10 mouse cellular contexts compared by ENCODE assay signal in genomic region chr4:10767676-10768075, GRCm38 (mm10).
DNase-seq lines count a peak whose midpoint lies in the region; ATAC-seq and TF ChIP-seq lines count a peak whose summit lies in the region.
"Had no signal": no experiment of that assay in that cellular context is flagged by ENCODE, and none has a peak within 500 bp of the region (broad histone marks: within the 10 kb centered on the region; RNA-seq: fewer than 3 reads in every experiment).

No protein-coding gene starts in this region.

- H3K36me3 ChIP-seq in heart, embryonic 11.5 days (ENCODE audit: control insufficient read depth, insufficient read depth, low read length): no peaks in the 10 kb centered on the region
- H3K36me3 ChIP-seq in midbrain, postnatal 0 days (ENCODE audit: insufficient read depth, low read length): no peaks in the 10 kb centered on the region

- no peaks in the 10 kb centered on the region for H3K27me3 ChIP-seq in heart, embryonic 11.5 days (ENCODE audit: control insufficient read depth, insufficient read depth, low read length)
- H3K27me3 ChIP-seq in midbrain, postnatal 0 days (ENCODE audit: insufficient read depth, low read length): no peaks in the 10 kb centered on the region

- no peaks in the 10 kb centered on the region for H3K9me3 ChIP-seq in heart, embryonic 11.5 days (replicated peaks; ENCODE audit: control insufficient read depth, low read length)
- no peaks in the 10 kb centered on the region for H3K9me3 ChIP-seq in midbrain, postnatal 0 days (ENCODE audit: low read length)

- H3K4me2 ChIP-seq in heart, embryonic 11.5 days: no peak overlapping the region
- no peak overlapping the region for H3K4me2 ChIP-seq in midbrain, postnatal 0 days (ENCODE audit: low read depth, low read length, poor library complexity, severe bottlenecking)

- no peak overlapping the region for H3K4me3 ChIP-seq in heart, embryonic 11.5 days (ENCODE audit: low read depth, low read length)
- H3K4me3 ChIP-seq in midbrain, postnatal 0 days (ENCODE audit: low read depth, low read length): no peak overlapping the region

- 83% methylated on average over 6 of the region's 6 CpGs for WGBS in heart, embryonic 11.5 days (ENCODE audit: insufficient replicate concordance)
- 63% methylated on average over 6 of the region's 6 CpGs for whole genome bisulfite sequencing in midbrain, postnatal 0 days

- peak; percentile 43 to 58 for DNase-seq in heart, adult 18-20 months
- DNase-seq in ovary, adult 18-20 months (ENCODE audit: low spot score): peak; percentile 8
- no peak for DNase-seq in ovary, postnatal 10 days (ENCODE audit: low spot score)
- DNase-seq in cerebellum, adult 9-11 months: peak; percentile 39
- DNase-seq in midbrain, postnatal 0 days (ENCODE audit: low spot score): no peak
- DNase-seq in yolk sac, embryonic 10.5 days (ENCODE audit: low spot score): no peak
- DNase-seq: retina, postnatal 1 day; thymus, adult 18-20 months had no signal

- no peak for ATAC-seq in heart, embryonic 11.5 days (replicated peaks; ENCODE audit: insufficient number of reproducible peaks, low FRiP score, low TSS enrichment)
- no peak for ATAC-seq in midbrain, postnatal 0 days (ENCODE audit: low FRiP score)
- ATAC-seq: intestine, postnatal 0 days had no signal

- TF ChIP-seq CTCF in midbrain, postnatal 0 days (IDR thresholded peaks at IDR 0.05): no peak

- H3K27ac ChIP-seq in heart, embryonic 11.5 days (ENCODE audit: low read depth, low read length): no peak overlapping the region
- H3K27ac ChIP-seq in midbrain, postnatal 0 days (ENCODE audit: low read depth, low read length): no peak overlapping the region

- H3K4me1 ChIP-seq in heart, embryonic 11.5 days (ENCODE audit: control insufficient read depth, insufficient read depth, low read length): no peaks in the 10 kb centered on the region
- H3K4me1 ChIP-seq in midbrain, postnatal 0 days (ENCODE audit: insufficient read depth, low read length): no peaks in the 10 kb centered on the region

- H3K9ac ChIP-seq in heart, embryonic 11.5 days (ENCODE audit: low read depth, low read length): no peak overlapping the region
- no peak overlapping the region for H3K9ac ChIP-seq in midbrain, postnatal 0 days (replicated peaks; ENCODE audit: low read length, poor library complexity, severe bottlenecking)

Comparison
In these comparisons a context has a peak if more than half of its experiments do, and no peak if none do; other contexts are left out.
1. DNase-seq: peak in heart, adult 18-20 months (2 of 2), ovary, adult 18-20 months (single experiment) and cerebellum, adult 9-11 months (single experiment); none in ovary, postnatal 10 days (single experiment), midbrain, postnatal 0 days (single experiment) and yolk sac, embryonic 10.5 days (single experiment).